Mouse (Mus musculus) liver, embryonic 13.5 days (tissue): ENCODE measurements around the gene Trappc1. TPM values are rescaled to one million over a fixed set of nuclear protein-coding genes. Genes with fewer than 3 reads are reported as not detected.
A peak's percentile ranks its signal among the peaks of the same experiment; 100 is the strongest.

Experiments
- ATAC-seq: fragments of 200-750 bp; cut with Nextera tagmentation; 2 replicates; pipeline ENCODE4 v1.8.0; 2017; ENCODE audit warnings: low read depth, mild to moderate bottlenecking, moderate number of reproducible peaks, moderate library complexity
- DNase-seq: peaks from one replicate; pipeline ENCODE4 v3.0.0; 2022
- H3K27ac ChIP-seq: fragments of 300-500 bp; sonication (generic); 2 replicates; pipeline ENCODE4 v1.5.1; 2015; ENCODE audit warnings: moderate library complexity, mild to moderate bottlenecking, inconsistent platforms
- H3K27me3 ChIP-seq: fragments of 300-500 bp; sonication (generic); 2 replicates; pipeline ENCODE4 v1.6.1; 2015; ENCODE audit warnings: mild to moderate bottlenecking, inconsistent platforms
- H3K36me3 ChIP-seq: fragments of 300-500 bp; sonication (generic); 2 replicates; pipeline ENCODE4 v1.6.1; 2015; ENCODE audit warnings: mild to moderate bottlenecking, inconsistent platforms
- H3K4me1 ChIP-seq: fragments of 300-500 bp; sonication (generic); replicated peaks from 2 replicates; pipeline ENCODE4 v1.6.1; 2015; ENCODE audit warnings: inconsistent platforms
- H3K4me2 ChIP-seq: fragments of 300-500 bp; sonication (generic); 2 replicates; pipeline ENCODE4 v1.6.1; 2015; ENCODE audit warnings: inconsistent platforms, mild to moderate bottlenecking, moderate library complexity
- H3K4me3 ChIP-seq: fragments of 300-500 bp; sonication (generic); replicated peaks from 2 replicates; pipeline ENCODE4 v1.5.1; 2015; ENCODE audit warnings: mild to moderate bottlenecking, inconsistent platforms
- H3K9ac ChIP-seq: fragments of 300-500 bp; sonication (generic); 2 replicates; pipeline ENCODE4 v1.6.1; 2015; ENCODE audit warnings: mild to moderate bottlenecking, inconsistent platforms
- H3K9me3 ChIP-seq: fragments of 300-500 bp; sonication (generic); replicated peaks from 2 replicates; pipeline ENCODE4 v1.6.1; 2016; ENCODE audit warnings: inconsistent platforms
- WGBS: fragments of 180-500 bp; shearing (Covaris S2); methylation state at CpG from one replicate; pipeline ENCODE4 v1.1.7; 2015; ENCODE audit not compliant: insufficient replicate concordance; 5-methylcytosine and 5-hydroxymethylcytosine counted together
- polyA plus RNA-seq: library from polyadenylated mRNA; unstranded; fragments of >200 nt; fragmentation: Nextera tagmentation; extraction: Ambion mirVana; gene quantifications from 2 replicates; pipeline ENCODE4 v1.2.1, GENCODE M21; 2015

Gene Trappc1
- 90.7 and 94.6 TPM in 2 replicates for polyA plus RNA-seq

DNA sequence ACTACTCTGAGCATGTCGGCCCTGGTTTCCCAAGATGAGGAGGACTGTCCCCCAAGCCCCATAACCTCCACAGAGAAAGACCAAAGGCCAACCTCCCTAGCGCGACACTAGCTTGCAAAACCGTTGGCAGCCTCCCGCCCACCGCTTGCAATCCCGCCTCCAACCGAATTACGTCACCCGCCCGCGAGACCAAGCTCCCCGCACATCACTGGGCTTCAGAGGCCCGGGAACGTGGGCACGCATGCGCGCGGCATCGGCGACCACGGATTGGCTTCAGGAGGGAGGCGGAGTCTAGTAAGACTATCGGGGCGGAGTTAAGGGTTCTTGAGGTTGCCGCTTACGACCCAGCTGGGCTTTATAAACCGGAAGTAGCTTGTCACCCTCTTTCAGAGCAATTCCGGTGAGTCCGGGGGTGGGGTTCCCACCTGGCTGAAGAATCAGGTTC lies at the start of gene Trappc1, which contains the start of gene Cntrob:
Gene Trappc1, plus strand, starts transcription at position 314 of the 445 bp plus-strand sequence.
Gene Cntrob, minus strand, starts transcription at position 109 of the 445 bp plus-strand sequence.
- WGBS = under 1% methylated on average over 30 of the region's 30 CpGs
- ATAC-seq = peak; percentile 90
- peaks cover 12% of the 10 kb centered on the region for H3K36me3 ChIP-seq

DNA sequence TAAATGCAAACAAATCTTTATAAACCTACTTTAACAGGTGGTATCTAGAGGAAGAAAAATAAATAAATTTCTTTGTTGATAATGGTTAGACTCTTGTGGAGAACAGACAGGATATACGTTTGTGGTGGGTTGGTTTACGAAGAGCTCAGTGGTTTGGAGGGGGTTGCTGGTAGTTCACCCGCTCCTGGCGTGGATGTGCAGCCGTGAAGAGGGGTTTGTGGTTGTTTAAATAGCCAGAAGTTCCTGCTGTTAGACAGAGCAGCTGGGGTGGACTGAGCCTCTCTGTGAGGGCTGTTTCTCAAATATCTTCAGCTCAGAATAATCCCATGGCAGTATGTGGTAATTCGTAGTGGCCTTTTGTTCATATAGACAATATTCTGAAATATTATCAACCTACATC lies 48.1 kb upstream of the Trappc1 start:
- Histone ChIP-seq H3K9me3 (no peaks in the 10 kb centered on the region), H3K4me3 (no peak overlapping the region), H3K4me2 (no peak overlapping the region), H3K36me3 (no peaks in the 10 kb centered on the region), H3K27me3 (peaks cover 14% of the 10 kb centered on the region), H3K9ac (no peak overlapping the region), H3K27ac (no peak overlapping the region), H3K4me1 (no peaks in the 10 kb centered on the region)
- DNase-seq (no peak), ATAC-seq (no peak)
- 36% methylated on average over 6 of the region's 6 CpGs for WGBS

More for the DNA sequence above, at the start of gene Trappc1, which contains the start of gene Cntrob:
- Histone ChIP-seq H3K4me2 (peak within 1 kb of the TSS; percentile 90), H3K9me3 (no peaks in the 10 kb centered on the region), H3K4me1 (peaks cover 55% of the 10 kb centered on the region), H3K27ac (peak within 1 kb of the TSS; percentile 88), H3K27me3 (peaks cover 25% of the 10 kb centered on the region), H3K9ac (peak within 1 kb of the TSS; percentile 89), H3K4me3 (peak within 1 kb of the TSS; percentile 69)
- peak; percentile 100 for DNase-seq

- DNase-seq = no peak
- H3K4me2 ChIP-seq = no peak overlapping the region
- no peak overlapping the region for H3K4me3 ChIP-seq
- no peaks in the 10 kb centered on the region for H3K4me1 ChIP-seq
- H3K9ac ChIP-seq = no peak overlapping the region
- H3K27me3 ChIP-seq = peaks cover 14% of the 10 kb centered on the region
- H3K36me3 ChIP-seq = no peaks in the 10 kb centered on the region
- no peak for ATAC-seq
- whole genome bisulfite sequencing = 27% methylated on average over 2 of the region's 2 CpGs
- no peaks in the 10 kb centered on the region for H3K9me3 ChIP-seq
- H3K27ac ChIP-seq = no peak overlapping the region
Measured at GRCm38 (mm10) chr11:69276081-69276480, 47.7 kb upstream of the Trappc1 start.

DNA sequence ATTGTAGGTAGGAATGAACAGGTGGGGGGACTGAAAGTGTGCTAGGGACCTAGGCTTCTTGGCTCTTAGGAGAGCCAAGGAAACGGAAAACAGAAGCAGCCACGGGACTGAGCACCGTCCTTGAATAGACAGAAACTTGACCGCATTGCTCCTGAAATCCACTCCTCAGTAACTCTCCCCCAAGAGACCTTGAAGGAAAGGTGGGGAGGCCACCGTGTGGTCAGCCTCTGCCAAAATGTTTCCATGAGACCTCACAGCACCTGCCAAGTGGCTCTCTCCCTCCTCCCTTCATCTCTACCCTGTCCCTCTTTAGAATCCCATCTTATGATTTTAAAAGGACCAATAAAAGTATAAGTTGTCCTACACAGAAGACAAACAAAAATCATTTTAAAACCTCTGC lies 46.5 kb upstream of the Trappc1 start:
- Histone ChIP-seq H3K27me3 (peaks cover 4% of the 10 kb centered on the region), H3K36me3 (no peaks in the 10 kb centered on the region), H3K9me3 (no peaks in the 10 kb centered on the region), H3K4me1 (no peaks in the 10 kb centered on the region), H3K4me2 (no peak overlapping the region), H3K27ac (no peak overlapping the region), H3K4me3 (no peak overlapping the region), H3K9ac (no peak overlapping the region)
- ATAC-seq (no peak), DNase-seq (no peak)
- WGBS = 47% methylated on average over 5 of the region's 5 CpGs

DNA sequence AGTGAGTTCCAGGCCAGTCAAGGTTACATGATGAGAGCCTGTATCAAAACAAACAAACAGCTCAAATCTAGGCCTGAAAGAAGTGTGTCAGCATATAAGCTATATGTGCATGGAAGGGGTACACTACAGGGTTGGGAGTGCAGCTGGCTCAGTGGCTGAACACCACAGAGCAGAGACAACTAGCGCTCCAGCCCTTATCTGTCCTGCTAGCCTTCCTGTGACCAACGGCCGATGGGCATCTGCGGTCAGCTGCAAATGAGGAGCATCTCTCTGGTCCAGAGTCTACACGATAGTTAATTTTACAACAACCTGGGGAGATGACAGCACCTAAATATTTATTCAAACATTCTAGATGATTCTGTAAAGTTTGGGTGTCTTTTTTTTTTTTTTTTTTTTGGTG lies 32.7 kb upstream of the Trappc1 start:
- Histone ChIP-seq H3K27ac (no peak overlapping the region), H3K4me1 (peaks cover 7% of the 10 kb centered on the region; the same call in 1 of the 2 replicates), H3K4me2 (no peak overlapping the region), H3K4me3 (no peak overlapping the region), H3K9me3 (no peaks in the 10 kb centered on the region), H3K27me3 (no peaks in the 10 kb centered on the region), H3K9ac (no peak overlapping the region), H3K36me3 (no peaks in the 10 kb centered on the region)
- no peak for DNase-seq
- ATAC-seq = no peak
- 27% methylated on average over 5 of the region's 5 CpGs for WGBS

GRCm38 (mm10) chr11:69295286-69295685 lies 28.5 kb upstream of the Trappc1 start:
- Histone ChIP-seq H3K36me3 (peaks cover 9% of the 10 kb centered on the region; the same call in 1 of the 2 replicates), H3K27ac (no peak overlapping the region), H3K4me2 (no peak overlapping the region), H3K4me1 (peaks cover 7% of the 10 kb centered on the region; the same call in 1 of the 2 replicates), H3K4me3 (no peak overlapping the region), H3K9me3 (no peaks in the 10 kb centered on the region), H3K9ac (no peak overlapping the region), H3K27me3 (no peaks in the 10 kb centered on the region)
- ATAC-seq = no peak
- 64% methylated on average over 3 of the region's 3 CpGs for WGBS
- DNase-seq = no peak

DNA sequence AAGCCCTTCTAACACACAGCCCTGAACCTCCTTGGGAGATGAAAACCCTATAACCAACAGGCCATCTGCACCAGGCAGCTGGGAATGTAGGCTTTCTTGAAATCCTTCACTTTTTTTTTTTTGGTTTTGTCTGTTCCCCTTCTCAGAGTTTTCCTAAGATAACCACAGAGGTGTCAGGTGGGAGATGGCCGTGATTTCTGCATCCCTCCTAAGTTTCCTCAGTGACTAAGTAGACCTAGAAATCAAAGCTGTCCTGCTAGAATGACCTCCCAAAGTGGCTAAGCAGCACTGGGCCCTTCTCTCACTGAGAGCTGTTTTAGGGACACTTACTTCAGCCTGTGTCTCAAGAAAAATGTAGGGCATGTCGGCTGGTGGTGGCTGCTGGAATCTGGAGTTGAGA lies 26.0 kb upstream of the Trappc1 start:
- no peak overlapping the region for H3K4me2 ChIP-seq
- no peak for DNase-seq

GRCm38 (mm10) chr11:69298231-69298630 lies 25.5 kb upstream of the Trappc1 start:
- no peak overlapping the region for H3K27ac ChIP-seq
- peaks cover 31% of the 10 kb centered on the region for H3K36me3 ChIP-seq
- no peaks in the 10 kb centered on the region for H3K9me3 ChIP-seq
- H3K4me2 ChIP-seq = no peak overlapping the region
- 73% methylated on average over 7 of the region's 7 CpGs for WGBS
- DNase-seq = no peak
- no peak overlapping the region for H3K4me3 ChIP-seq
- H3K4me1 ChIP-seq = 0 out of 2 replicates have a peak, but pooled peaks cover 4% of the 10 kb centered on the region
- no peak for ATAC-seq
- no peaks in the 10 kb centered on the region for H3K27me3 ChIP-seq
- H3K9ac ChIP-seq = no peak overlapping the region

More for the DNA sequence above, 26.0 kb upstream of the Trappc1 start:
- Histone ChIP-seq H3K27ac (no peak overlapping the region), H3K36me3 (peaks cover 27% of the 10 kb centered on the region), H3K9me3 (no peaks in the 10 kb centered on the region), H3K4me3 (no peak overlapping the region), H3K9ac (no peak overlapping the region), H3K4me1 (0 out of 2 replicates have a peak, but pooled peaks cover 4% of the 10 kb centered on the region), H3K27me3 (no peaks in the 10 kb centered on the region)
- no peak for ATAC-seq
- 78% methylated on average over 2 of the region's 2 CpGs for WGBS

GRCm38 (mm10) chr11:69302817-69303216 lies 21.0 kb upstream of the Trappc1 start:
- 77% methylated on average over 7 of the region's 7 CpGs for WGBS

DNA sequence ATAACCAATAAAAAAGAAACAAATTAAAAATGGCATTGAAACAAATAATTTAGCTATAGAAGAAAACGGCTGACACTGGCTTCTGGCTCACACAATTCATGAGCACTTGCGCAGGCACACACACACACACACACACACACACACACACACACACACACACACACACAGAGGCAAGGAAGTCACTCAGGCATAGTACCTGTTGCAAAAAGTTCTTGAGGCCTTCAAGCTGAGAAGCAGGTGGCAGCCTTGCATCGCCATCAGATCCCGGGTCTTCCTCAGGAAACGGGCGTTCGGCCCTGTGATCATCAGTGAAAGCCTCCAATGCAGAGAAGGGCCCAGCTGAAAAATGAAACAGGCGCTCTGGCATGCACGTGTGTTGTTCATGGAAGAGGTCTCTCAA lies 18.5 kb upstream of the Trappc1 start:
- Histone ChIP-seq H3K36me3 (peaks cover 81% of the 10 kb centered on the region), H3K9ac (no peak overlapping the region), H3K4me1 (peaks cover 12% of the 10 kb centered on the region), H3K4me2 (no peak overlapping the region), H3K9me3 (no peaks in the 10 kb centered on the region), H3K4me3 (no peak overlapping the region), H3K27ac (no peak overlapping the region), H3K27me3 (no peaks in the 10 kb centered on the region)
- no peak for ATAC-seq
- WGBS = 84% methylated on average over 9 of the region's 9 CpGs
- DNase-seq = no peak

More at GRCm38 (mm10) chr11:69302817-69303216, 21.0 kb upstream of the Trappc1 start:
- Histone ChIP-seq H3K27ac (no peak overlapping the region), H3K4me1 (peaks cover 12% of the 10 kb centered on the region), H3K4me2 (no peak overlapping the region), H3K27me3 (no peaks in the 10 kb centered on the region), H3K4me3 (no peak overlapping the region), H3K36me3 (peaks cover 66% of the 10 kb centered on the region), H3K9me3 (no peaks in the 10 kb centered on the region), H3K9ac (no peak overlapping the region)
- ATAC-seq (no peak), DNase-seq (no peak)

DNA sequence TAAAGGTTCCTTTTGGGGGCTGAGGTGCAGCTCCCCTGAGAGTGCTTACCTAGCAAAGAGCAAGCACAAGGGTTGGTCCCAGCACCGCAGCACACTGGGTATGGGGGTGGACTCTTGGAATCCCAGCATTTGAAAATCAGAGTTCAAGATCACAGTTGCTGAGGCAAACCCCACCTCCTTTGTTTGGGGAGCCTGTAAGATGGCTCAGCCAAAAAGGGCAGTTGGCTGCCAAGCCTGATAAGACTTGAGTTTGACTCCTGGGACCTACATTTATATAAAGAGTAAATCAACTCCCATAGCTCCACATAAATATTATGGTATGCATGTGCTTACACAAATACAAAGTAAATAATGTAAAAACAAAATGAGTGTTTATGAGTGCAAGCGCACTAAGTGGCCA lies 17.7 kb upstream of the Trappc1 start:
- WGBS = 65% methylated on average over 2 of the region's 2 CpGs
- no peaks in the 10 kb centered on the region for H3K27me3 ChIP-seq
- ATAC-seq = no peak
- H3K27ac ChIP-seq = no peak overlapping the region
- no peak overlapping the region for H3K4me3 ChIP-seq
- peaks cover 85% of the 10 kb centered on the region for H3K36me3 ChIP-seq
- H3K9me3 ChIP-seq = no peaks in the 10 kb centered on the region
- H3K4me1 ChIP-seq = peaks cover 12% of the 10 kb centered on the region
- H3K4me2 ChIP-seq = no peak overlapping the region
- H3K9ac ChIP-seq = no peak overlapping the region
- DNase-seq = no peak

DNA sequence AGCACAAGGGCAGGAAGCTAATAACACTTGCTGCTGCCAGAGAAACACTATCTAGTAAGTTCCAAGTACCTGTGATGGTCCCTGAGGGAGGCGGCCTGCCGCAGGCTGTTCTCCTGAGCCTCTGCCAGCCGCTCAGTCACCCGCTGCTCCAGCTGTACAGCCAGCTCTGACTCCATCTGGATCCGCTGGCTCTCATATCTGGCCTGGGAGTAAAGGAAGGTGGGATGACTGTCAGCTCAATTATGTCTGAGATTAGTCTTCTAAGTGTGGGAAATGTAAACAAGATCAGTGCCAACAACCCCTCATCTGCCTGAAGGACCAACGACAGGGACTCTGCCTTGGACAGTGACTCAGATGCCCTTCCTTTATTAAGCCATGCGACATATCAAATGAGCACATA lies 12.5 kb upstream of the Trappc1 start:
- DNase-seq (no peak), ATAC-seq (no peak)
- WGBS = 88% methylated on average over 7 of the region's 7 CpGs

More for the DNA sequence above, 12.5 kb upstream of the Trappc1 start:
- no peak overlapping the region for H3K27ac ChIP-seq
- no peak overlapping the region for H3K4me3 ChIP-seq
- no peak overlapping the region for H3K4me2 ChIP-seq
- H3K36me3 ChIP-seq = peaks cover 71% of the 10 kb centered on the region
- H3K9ac ChIP-seq = no peak overlapping the region
- H3K27me3 ChIP-seq = no peaks in the 10 kb centered on the region
- peaks cover 8% of the 10 kb centered on the region for H3K4me1 ChIP-seq
- H3K9me3 ChIP-seq = no peaks in the 10 kb centered on the region
